Mouse (Mus musculus): ENCODE results near the gene Lrrc2.

DNA sequence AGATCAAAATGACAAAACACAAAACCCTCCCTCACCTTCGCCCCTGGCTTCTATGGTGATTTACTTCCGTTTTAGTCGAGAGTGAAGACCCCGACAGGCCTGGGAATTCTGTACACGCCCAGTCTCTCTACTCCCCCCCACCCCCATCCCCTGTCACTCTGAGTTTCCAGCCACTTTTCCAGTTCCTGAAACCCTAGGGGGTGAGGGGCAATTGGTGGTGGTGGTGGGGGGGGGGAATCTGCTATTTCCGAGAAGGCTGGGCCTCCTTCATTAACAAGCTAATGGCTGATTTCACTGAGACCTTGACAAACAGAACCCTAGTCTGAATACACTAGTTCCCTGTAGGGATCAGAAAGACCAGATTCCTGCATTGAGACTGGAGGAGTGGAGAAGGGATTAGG lies 4.1 kb upstream of the Lrrc2 start:
- TF ChIP-seq CTCF (IDR thresholded peaks at IDR 0.05; ENCODE audit: borderline replicate concordance, extremely low read depth, insufficient read depth, insufficient read length) (no peak), POLR2A (IDR thresholded peaks at IDR 0.05; ENCODE audit: borderline replicate concordance, extremely low read depth, insufficient read depth, insufficient read length, poor library complexity, severe bottlenecking) (no peak)
